Mouse (Mus musculus) cerebellum, adult 2 months (tissue): Measurements from ENCODE around the gene Itih3.

Source experiments
- CTCF ChIP-seq: fragments of 200-500 bp; IDR thresholded peaks from 2 replicates; pipeline ENCODE4 v1.5.1; 2011; ENCODE audit warnings: low read depth, mild to moderate bottlenecking, control low read depth, low read length, moderate library complexity, borderline replicate concordance; ENCODE audit not compliant: insufficient read depth
- POLR2A ChIP-seq: fragments of 200-500 bp; IDR thresholded peaks from 2 replicates; pipeline ENCODE4 v1.6.1; 2011; ENCODE audit warnings: low read length, control low read depth, borderline replicate concordance; ENCODE audit not compliant: insufficient read depth

DNA sequence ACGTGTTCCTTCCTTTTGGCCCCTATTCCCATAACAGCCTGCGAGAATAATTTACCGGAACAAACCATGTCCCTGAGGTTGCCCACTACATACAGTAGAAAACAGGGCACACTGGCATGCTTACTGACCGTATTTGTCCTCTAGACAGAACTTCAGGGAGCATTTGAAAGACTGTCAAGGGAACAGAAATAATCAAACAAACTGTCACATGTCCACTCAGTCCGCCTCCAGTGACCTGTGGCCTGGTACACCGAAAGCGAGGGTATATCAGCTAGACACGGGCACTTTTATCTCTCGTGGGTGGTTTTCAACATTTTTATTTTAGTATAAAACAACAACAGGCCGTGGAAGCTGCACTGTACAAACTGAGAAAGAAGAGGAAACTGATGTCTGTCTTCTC, 54.7 kb downstream of the Itih3 start:
- TF ChIP-seq CTCF (no peak), POLR2A (no peak)
